Comparison of ENCODE assay signal across 16 mouse cellular contexts in the genomic region with DNA sequence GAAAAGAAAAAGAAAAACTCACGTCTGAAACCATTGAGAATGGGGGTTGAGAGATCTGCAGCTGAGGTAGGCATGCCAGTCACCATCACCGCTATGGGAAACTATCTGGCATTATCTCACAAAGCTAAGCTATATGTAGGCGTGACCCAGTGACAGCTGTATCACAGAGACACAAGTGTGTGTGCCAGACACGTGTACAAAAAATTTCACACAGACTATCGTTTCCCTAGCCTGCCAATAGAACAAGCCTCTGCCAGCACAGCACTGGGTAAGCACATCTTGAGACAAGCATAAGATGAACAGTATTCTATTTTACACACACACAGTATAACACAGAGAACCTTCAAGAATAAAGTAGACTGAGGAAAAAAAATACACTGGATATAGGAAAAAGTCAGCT.
"Had no signal": no experiment of that assay in that cellular context is flagged by ENCODE, and none has a peak within 500 bp of the region (broad histone marks: within the 10 kb centered on the region; RNA-seq: fewer than 3 reads in every experiment).

No protein-coding gene starts in this region.

- ATAC-seq: liver, embryonic 12.5 days; midbrain, embryonic 16.5 days had no signal

- H3K4me2 ChIP-seq: kidney, embryonic 15.5 days; limb, embryonic 15.5 days; liver, embryonic 12.5 days; lung, embryonic 14.5 days; midbrain, embryonic 11.5 days; neural tube, embryonic 13.5 days had no signal

- H3K4me3 ChIP-seq: kidney, embryonic 15.5 days; limb, embryonic 15.5 days; liver, embryonic 12.5 days; megakaryocyte, embryonic 14.5 days; neural tube, embryonic 13.5 days had no signal

- H3K9me3 ChIP-seq: kidney, embryonic 15.5 days; limb, embryonic 15.5 days; liver, embryonic 12.5 days; megakaryocyte, embryonic 14.5 days; neural tube, embryonic 13.5 days had no signal

- H3K27ac ChIP-seq: kidney, embryonic 15.5 days; limb, embryonic 15.5 days; liver, embryonic 12.5 days; neural tube, embryonic 13.5 days had no signal

- H3K36me3 ChIP-seq: kidney, embryonic 15.5 days; limb, embryonic 15.5 days; liver, embryonic 12.5 days had no signal

- H3K4me1 ChIP-seq: kidney, embryonic 15.5 days; limb, embryonic 15.5 days; liver, embryonic 12.5 days; megakaryocyte, embryonic 14.5 days had no signal

- H3K27me3 ChIP-seq: kidney, embryonic 15.5 days; liver, embryonic 12.5 days had no signal

- DNase-seq: kidney, postnatal 14 days; lung, embryonic 14.5 days; lung, postnatal 10 days; lung, postnatal 4 days; retina, postnatal 1 day; right cerebral cortex, postnatal 4 days; spleen, adult 18-20 months; thymus, adult 18-20 months; thymus, postnatal 14 days had no signal

- H3K9ac ChIP-seq: kidney, embryonic 15.5 days; limb, embryonic 15.5 days; liver, embryonic 12.5 days; lung, embryonic 14.5 days; neural tube, embryonic 13.5 days had no signal
